Mouse (Mus musculus) midbrain, embryonic 10.5 days (tissue): Measurements from ENCODE around the gene 9830107B12Rik. TPM values are rescaled to one million over a fixed set of nuclear protein-coding genes. Genes with fewer than 3 reads are reported as not detected.

Source experiments
- DNase-seq: peaks from one replicate; pipeline ENCODE4 v3.0.0-alpha.2; 2017; ENCODE audit warnings: low spot score
- H3K27ac ChIP-seq: fragments of 300-500 bp; sonication (generic); replicated peaks from 2 replicates; pipeline ENCODE4 v1.5.1; 2016; ENCODE audit warnings: mild to moderate bottlenecking
- H3K27me3 ChIP-seq: fragments of 300-500 bp; sonication (generic); 2 replicates; pipeline ENCODE4 v1.6.1; 2016; ENCODE audit warnings: low read depth, mild to moderate bottlenecking; ENCODE audit not compliant: poor library complexity, severe bottlenecking
- H3K36me3 ChIP-seq: fragments of 300-500 bp; sonication (generic); 2 replicates; pipeline ENCODE4 v1.6.1; 2016; ENCODE audit warnings: mild to moderate bottlenecking, moderate library complexity
- H3K4me1 ChIP-seq: fragments of 300-500 bp; sonication (generic); 2 replicates; pipeline ENCODE4 v1.6.1; 2016
- H3K4me3 ChIP-seq: fragments of 300-500 bp; sonication (generic); 2 replicates; pipeline ENCODE4 v1.5.1; 2016; ENCODE audit warnings: mild to moderate bottlenecking, moderate library complexity
- H3K9me3 ChIP-seq: fragments of 300-500 bp; sonication (generic); replicated peaks from 2 replicates; pipeline ENCODE4 v1.6.1; 2016; ENCODE audit warnings: mild to moderate bottlenecking
- WGBS: fragments of 180-500 bp; shearing (Covaris S2); methylation state at CpG from one replicate; pipeline ENCODE4 v1.1.7; 2016; 5-methylcytosine and 5-hydroxymethylcytosine counted together
- polyA plus RNA-seq: library from polyadenylated mRNA; unstranded; fragments of >200 nt; fragmentation: Nextera tagmentation; extraction: Ambion mirVana; gene quantifications from 2 replicates; pipeline ENCODE4 v1.2.1, GENCODE M21; 2016

The 9830107B12Rik gene
- polyA plus RNA-seq, 1 experiment from 2014 or later, result not detected

DNA sequence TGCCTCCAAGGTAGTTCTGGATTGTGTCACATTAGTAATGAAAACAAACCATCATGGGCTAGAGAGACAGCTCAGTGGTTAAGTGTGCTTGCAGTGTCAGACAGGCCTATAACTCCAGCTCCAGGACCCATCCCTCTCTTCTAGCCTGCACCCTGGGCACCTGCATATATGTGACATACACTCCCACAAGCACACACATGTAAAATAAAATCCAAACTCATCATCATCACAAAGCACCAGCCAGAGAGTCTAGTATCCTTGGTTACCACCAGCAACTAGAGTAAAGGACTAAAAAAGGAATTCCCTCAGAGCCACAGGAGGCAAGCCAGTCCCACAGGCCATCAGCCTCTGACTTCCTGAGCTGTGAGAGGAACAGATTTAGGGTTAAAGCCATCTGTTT is 57.0 kb downstream of the 9830107B12Rik start, which contains the start of gene 1700067P10Rik:
TSS of gene 1700067P10Rik (plus strand) at position 301 of the 400 bp plus-strand sequence.
- H3K27ac ChIP-seq, result no peak within 1 kb of the TSS
- H3K36me3 ChIP-seq, result no peaks in the 10 kb centered on the region
- peaks cover 12% of the 10 kb centered on the region for H3K27me3 ChIP-seq
- no peak for DNase-seq
- 0 out of 2 replicates have a peak, but pooled peaks cover 4% of the 10 kb centered on the region for H3K9me3 ChIP-seq
- H3K4me1 ChIP-seq, result peaks cover 8% of the 10 kb centered on the region; the same call in 1 of the 2 replicates
- no peak within 1 kb of the TSS for H3K4me3 ChIP-seq

DNA sequence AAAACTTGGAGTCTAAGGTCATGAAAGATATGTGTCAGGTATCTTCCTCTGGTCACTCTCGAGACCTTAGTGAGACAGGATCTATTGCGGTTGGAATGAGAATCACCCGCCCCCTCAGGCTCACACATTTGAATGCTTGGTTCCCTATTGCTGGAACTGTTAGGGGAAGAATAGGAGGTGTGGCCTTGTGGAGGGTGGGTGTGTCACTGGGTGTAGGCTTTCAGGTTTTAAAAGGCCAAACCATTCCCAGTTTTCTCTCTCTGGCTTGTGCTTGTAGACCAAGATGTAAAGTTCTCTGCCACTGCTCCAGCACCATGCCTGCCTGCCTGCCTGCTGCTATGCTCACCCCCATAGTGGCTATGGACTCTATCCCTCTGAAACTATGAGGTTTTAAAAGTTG is 65.4 kb downstream of the 9830107B12Rik start:
- 0 out of 2 replicates have a peak, but pooled peaks cover 4% of the 10 kb centered on the region for H3K4me1 ChIP-seq

More for the DNA sequence above, 65.4 kb downstream of the 9830107B12Rik start:
- Histone ChIP-seq H3K9me3 (no peaks in the 10 kb centered on the region), H3K27me3 (no peaks in the 10 kb centered on the region), H3K27ac (no peak overlapping the region), H3K36me3 (no peaks in the 10 kb centered on the region), H3K4me3 (no peak overlapping the region)
- no peak for DNase-seq
- 59% methylated on average over 3 of the region's 3 CpGs for WGBS

Other genes starting within 250 kb of the 9830107B12Rik start
- gene Foxp4, start 221.6 kb downstream of the 9830107B12Rik start, polyA plus RNA-seq, result 21.8 and 25.5 TPM in 2 replicates
- not detected in 2 replicates for gene 1700122O11Rik, start 108.0 kb downstream of the 9830107B12Rik start, polyA plus RNA-seq
- gene 1700067P10Rik, start 56.9 kb downstream of the 9830107B12Rik start, polyA plus RNA-seq, result not detected in 2 replicates
- gene A530064D06Rik, start 21.0 kb upstream of the 9830107B12Rik start, polyA plus RNA-seq, result not detected in 2 replicates
- gene Trem1, start 86.5 kb upstream of the 9830107B12Rik start, polyA plus RNA-seq, result not detected in 2 replicates
- not detected in 2 replicates for gene Trem3, start 101.5 kb upstream of the 9830107B12Rik start, polyA plus RNA-seq
- gene Treml4, start 118.0 kb upstream of the 9830107B12Rik start, polyA plus RNA-seq, result 0.20 and 0.32 TPM in 2 replicates
- gene Treml2, start 153.2 kb upstream of the 9830107B12Rik start, polyA plus RNA-seq, result 0.24 and 0.53 TPM in 2 replicates
- 0.06 TPM in 1 of 2 replicates, not detected in the other for gene B430306N03Rik, start 169.9 kb upstream of the 9830107B12Rik start, polyA plus RNA-seq
- 1.7 and 2.3 TPM in 2 replicates for gene Trem2, start 200.1 kb upstream of the 9830107B12Rik start, polyA plus RNA-seq
- 2.0 and 2.7 TPM in 2 replicates for gene Treml1, start 213.6 kb upstream of the 9830107B12Rik start, polyA plus RNA-seq